Mouse (Mus musculus) neural tube, embryonic 12.5 days (tissue): Measurements from ENCODE around the gene Gpr65. TPM values are rescaled to one million over a fixed set of nuclear protein-coding genes. Genes with fewer than 3 reads are reported as not detected.
"Not testable (repeated sequence)": the region's sequence is repeated elsewhere in the genome, so short reads cannot be mapped to it uniquely, and the experiment has no call there.

Experiments
- ATAC-seq: fragments of 200-750 bp; cut with Nextera tagmentation; 2 replicates; pipeline ENCODE4 v1.8.0; 2017; ENCODE audit warnings: low read depth, mild to moderate bottlenecking, moderate TSS enrichment, moderate library complexity; ENCODE audit not compliant: low FRiP score
- H3K27ac ChIP-seq: fragments of 300-500 bp; sonication (generic); 2 replicates; pipeline ENCODE4 v1.5.1; 2016
- H3K27me3 ChIP-seq: fragments of 300-500 bp; sonication (generic); replicated peaks from 2 replicates; pipeline ENCODE4 v1.6.1; 2016; ENCODE audit warnings: mild to moderate bottlenecking
- H3K36me3 ChIP-seq: fragments of 300-500 bp; sonication (generic); 2 replicates; pipeline ENCODE4 v1.6.1; 2016; ENCODE audit warnings: mild to moderate bottlenecking
- H3K4me1 ChIP-seq: fragments of 300-500 bp; sonication (generic); 2 replicates; pipeline ENCODE4 v1.6.1; 2016
- H3K4me2 ChIP-seq: fragments of 300-500 bp; sonication (generic); replicated peaks from 2 replicates; pipeline ENCODE4 v1.6.1; 2016; ENCODE audit warnings: mild to moderate bottlenecking
- H3K4me3 ChIP-seq: fragments of 300-500 bp; sonication (generic); 2 replicates; pipeline ENCODE4 v1.5.1; 2016
- H3K9ac ChIP-seq: fragments of 300-500 bp; sonication (generic); 2 replicates; pipeline ENCODE4 v1.6.1; 2016; ENCODE audit warnings: mild to moderate bottlenecking
- H3K9me3 ChIP-seq: fragments of 300-500 bp; sonication (generic); 2 replicates; pipeline ENCODE4 v1.6.1; 2016; ENCODE audit warnings: mild to moderate bottlenecking
- WGBS: fragments of 180-500 bp; shearing (Covaris S2); methylation state at CpG from one replicate; pipeline ENCODE4 v1.1.7; 2016; 5-methylcytosine and 5-hydroxymethylcytosine counted together
- polyA plus RNA-seq: library from polyadenylated mRNA; unstranded; fragments of >200 nt; fragmentation: Nextera tagmentation; extraction: Ambion mirVana; gene quantifications from 2 replicates; pipeline ENCODE4 v1.2.1, GENCODE M21; 2016

Gpr65 gene
- 0.56 and 0.86 TPM in 2 replicates for polyA plus RNA-seq

DNA sequence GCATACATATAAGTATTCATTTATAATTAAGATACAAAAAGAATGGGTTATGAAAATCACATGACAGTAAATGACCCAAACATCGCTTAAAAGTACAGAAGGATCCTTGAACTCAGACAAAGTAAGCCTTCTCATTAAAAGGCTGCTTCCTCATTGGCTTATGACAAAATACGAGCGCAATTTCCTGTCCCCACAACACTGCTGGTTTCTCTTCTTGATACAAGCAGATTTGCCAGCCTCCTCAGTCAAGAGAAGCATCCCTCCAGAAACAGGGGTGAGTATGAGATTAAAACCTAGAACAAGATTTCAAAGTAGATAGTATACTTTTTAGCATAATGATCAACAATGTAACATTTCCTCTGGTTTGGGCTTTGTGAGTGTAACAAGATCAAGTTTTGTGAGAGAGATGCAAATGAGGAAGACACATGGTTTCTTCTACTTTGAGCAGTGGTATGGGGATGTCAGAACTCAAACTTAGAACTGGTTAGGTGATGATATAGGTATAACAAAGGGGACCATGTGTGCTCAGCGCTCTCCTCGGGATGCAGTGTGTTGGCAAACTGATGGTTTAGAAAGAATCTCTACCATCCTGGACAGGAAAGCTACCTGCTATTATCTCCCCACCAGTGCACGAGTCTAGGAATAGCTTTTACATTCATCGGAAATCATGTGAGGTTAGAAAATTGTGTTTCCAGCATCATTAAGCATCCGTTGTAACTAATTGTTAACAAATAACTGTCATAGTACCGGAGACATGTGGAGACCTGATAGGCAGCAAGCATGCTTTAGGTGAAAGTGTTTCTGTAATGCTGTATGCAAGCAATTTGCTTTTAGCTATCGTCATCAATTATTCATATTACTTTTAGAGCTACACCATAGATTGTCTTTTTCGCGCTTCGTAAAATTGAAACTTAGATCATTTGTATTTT lies at the start of gene Gpr65:
Gene Gpr65, plus strand, starts transcription at position 195 of the 929 bp plus-strand sequence.
- H3K9ac ChIP-seq: no peak within 1 kb of the TSS
- WGBS: 89% methylated on average over 13 of the region's 13 CpGs

DNA sequence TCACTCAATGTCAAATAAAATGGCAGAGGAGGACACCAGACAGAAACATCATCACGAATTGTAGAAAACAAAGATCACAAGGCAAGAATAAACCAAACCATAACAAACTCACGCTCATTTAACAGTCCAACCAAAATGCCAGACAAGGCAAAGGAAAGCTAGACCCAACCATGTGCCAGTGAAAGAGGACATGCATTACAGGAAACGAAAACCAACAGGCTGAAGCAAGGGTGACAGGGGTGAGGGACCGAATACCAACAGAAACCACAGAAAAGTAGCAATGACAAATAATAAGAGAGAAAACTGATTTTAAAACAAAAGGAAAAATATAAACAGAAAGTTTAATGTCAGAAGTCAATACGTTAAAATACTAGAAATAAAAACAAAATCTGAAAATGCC lies 45.1 kb upstream of the Gpr65 start:
- Histone ChIP-seq H3K27ac (no peak overlapping the region), H3K4me2 (no peak overlapping the region), H3K9ac (no peak overlapping the region), H3K36me3 (no peaks in the 10 kb centered on the region; the same call in 1 of the 2 replicates), H3K27me3 (no peaks in the 10 kb centered on the region), H3K9me3 (no peaks in the 10 kb centered on the region), H3K4me1 (no peaks in the 10 kb centered on the region), H3K4me3 (no peak overlapping the region)
- no peak for ATAC-seq
- 88% methylated on average over 5 of the region's 5 CpGs for WGBS

More for the DNA sequence above, at the start of gene Gpr65:
- Histone ChIP-seq H3K27me3 (no peaks in the 10 kb centered on the region), H3K36me3 (no peaks in the 10 kb centered on the region), H3K4me1 (no peaks in the 10 kb centered on the region), H3K9me3 (no peaks in the 10 kb centered on the region), H3K4me3 (no peak within 1 kb of the TSS), H3K27ac (no peak within 1 kb of the TSS), H3K4me2 (no peak within 1 kb of the TSS)
- no peak for ATAC-seq

DNA sequence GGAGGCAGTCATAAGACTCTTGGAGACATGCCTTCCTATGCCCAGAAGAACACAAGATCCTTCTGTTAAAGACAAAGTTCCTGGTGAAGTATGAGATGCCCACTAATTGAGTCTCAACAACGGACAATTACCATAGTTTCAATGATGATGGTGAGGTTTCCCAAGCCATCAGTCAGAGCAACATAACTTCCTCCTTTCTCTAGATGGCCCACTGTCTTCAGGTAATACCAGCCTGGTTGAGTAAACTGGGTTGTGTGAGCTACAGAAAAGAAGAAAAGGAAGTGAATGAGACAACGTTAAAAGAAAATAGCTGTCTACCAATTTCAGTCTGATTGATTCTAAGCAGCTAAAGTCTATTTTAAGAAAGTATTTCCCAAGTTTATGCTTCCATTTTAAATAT lies 41.4 kb upstream of the Gpr65 start:
- no peak overlapping the region for H3K4me3 ChIP-seq
- ATAC-seq: no peak
- WGBS: 97% methylated on average over 2 of the region's 2 CpGs

DNA sequence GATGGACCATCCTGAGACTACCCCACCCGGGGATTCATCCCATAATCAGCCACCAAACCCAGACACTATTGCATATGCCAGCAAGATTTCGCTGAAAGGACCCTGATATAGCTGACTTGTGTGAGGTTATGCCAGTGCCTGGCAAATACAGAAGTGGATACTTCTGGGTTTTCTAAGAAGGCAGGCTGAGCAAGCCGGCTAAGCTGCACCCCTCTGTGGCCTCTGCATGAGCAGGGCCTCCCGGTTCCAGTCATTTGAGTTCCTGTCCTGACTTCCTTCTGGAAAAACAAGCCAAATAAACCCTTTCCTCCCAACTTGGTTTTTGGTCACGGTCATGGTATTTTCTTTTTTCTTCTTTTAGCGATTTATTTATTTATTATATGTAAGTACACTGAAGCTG lies 30.0 kb upstream of the Gpr65 start:
- H3K27ac ChIP-seq, H3K9me3 ChIP-seq, ATAC-seq, H3K36me3 ChIP-seq, H3K4me2 ChIP-seq, H3K9ac ChIP-seq, H3K4me3 ChIP-seq, H3K4me1 ChIP-seq, H3K27me3 ChIP-seq: not testable (repeated sequence)
- 94% methylated on average over 6 of the region's 6 CpGs for WGBS

More for the DNA sequence above, 41.4 kb upstream of the Gpr65 start:
- Histone ChIP-seq H3K27ac (no peak overlapping the region), H3K4me1 (no peaks in the 10 kb centered on the region), H3K9ac (no peak overlapping the region), H3K9me3 (no peaks in the 10 kb centered on the region), H3K36me3 (no peaks in the 10 kb centered on the region; the same call in 1 of the 2 replicates), H3K4me2 (no peak overlapping the region), H3K27me3 (no peaks in the 10 kb centered on the region)

DNA sequence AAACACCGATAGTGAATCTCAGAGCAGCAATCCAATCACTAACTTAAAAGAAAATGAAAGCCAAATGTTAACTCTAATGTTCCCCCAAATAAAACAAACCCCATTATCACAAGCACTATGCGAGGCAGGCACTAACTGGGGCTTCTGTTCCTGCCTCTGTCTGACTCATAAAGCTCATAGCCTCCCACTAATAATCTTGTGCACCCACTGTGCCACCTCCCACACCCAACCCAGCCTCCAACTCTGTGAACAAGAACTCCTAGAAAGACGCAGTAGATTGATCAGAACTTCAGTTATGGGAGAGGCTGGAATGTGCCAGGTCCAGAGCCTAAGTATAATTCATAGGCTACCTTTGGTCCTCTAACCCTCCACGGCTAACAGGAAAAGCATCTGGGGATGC lies 24.3 kb upstream of the Gpr65 start:
- H3K36me3 ChIP-seq: no peaks in the 10 kb centered on the region
- H3K27me3 ChIP-seq: no peaks in the 10 kb centered on the region
- ATAC-seq: no peak
- no peak overlapping the region for H3K27ac ChIP-seq
- H3K4me2 ChIP-seq: no peak overlapping the region
- H3K9ac ChIP-seq: no peak overlapping the region
- WGBS: 90% methylated on average over 4 of the region's 4 CpGs
- no peaks in the 10 kb centered on the region for H3K9me3 ChIP-seq
- H3K4me1 ChIP-seq: no peaks in the 10 kb centered on the region
- H3K4me3 ChIP-seq: no peak overlapping the region

DNA sequence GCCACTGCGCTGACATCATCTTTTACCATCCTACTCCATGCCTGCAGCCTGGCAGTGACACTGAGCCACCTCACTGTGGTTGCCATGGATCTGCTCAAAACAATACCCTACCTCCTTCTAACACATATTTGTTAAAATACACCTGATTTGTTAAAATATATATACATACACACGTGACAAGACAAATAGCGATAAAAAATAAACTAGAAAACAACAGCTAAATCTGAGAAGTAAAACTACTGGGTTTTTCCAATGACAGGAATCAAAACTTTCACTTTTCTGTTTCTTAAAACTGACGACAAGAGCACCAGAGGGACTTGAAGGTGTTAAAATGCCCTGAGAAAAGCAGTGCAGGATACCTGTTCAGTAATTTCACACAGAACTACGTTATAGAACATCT lies 23.6 kb upstream of the Gpr65 start:
- Histone ChIP-seq H3K27ac (no peak overlapping the region), H3K27me3 (no peaks in the 10 kb centered on the region), H3K9ac (no peak overlapping the region), H3K9me3 (no peaks in the 10 kb centered on the region), H3K4me3 (no peak overlapping the region), H3K36me3 (no peaks in the 10 kb centered on the region), H3K4me1 (no peaks in the 10 kb centered on the region), H3K4me2 (no peak overlapping the region)
- no peak for ATAC-seq
- 91% methylated on average over 5 of the region's 5 CpGs for WGBS

DNA sequence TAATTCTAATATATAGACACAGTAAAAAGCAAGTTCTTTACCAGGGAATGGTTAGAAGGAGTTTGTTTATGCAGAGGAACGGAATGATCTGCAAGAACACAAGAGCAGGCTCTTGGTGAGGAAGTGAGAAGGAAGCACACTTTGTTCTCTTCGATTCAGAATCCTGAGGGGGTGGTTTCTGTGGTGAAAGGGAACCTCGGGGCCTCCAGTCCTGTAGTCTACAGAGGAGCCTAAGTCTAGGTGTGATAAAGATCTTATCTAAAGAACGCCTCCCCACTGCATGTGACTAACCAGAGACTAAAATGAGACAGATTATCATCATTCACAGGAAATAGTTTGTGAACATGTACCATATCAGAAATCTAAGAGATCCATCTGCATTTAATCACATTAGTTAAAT lies 21.6 kb upstream of the Gpr65 start:
- H3K9ac ChIP-seq: no peak overlapping the region
- no peak overlapping the region for H3K4me3 ChIP-seq
- H3K9me3 ChIP-seq: no peaks in the 10 kb centered on the region
- no peak overlapping the region for H3K4me2 ChIP-seq
- H3K27ac ChIP-seq: no peak overlapping the region
- WGBS: 87% methylated on average over 4 of the region's 4 CpGs
- ATAC-seq: no peak
- no peaks in the 10 kb centered on the region for H3K36me3 ChIP-seq
- no peaks in the 10 kb centered on the region for H3K4me1 ChIP-seq
- H3K27me3 ChIP-seq: no peaks in the 10 kb centered on the region

DNA sequence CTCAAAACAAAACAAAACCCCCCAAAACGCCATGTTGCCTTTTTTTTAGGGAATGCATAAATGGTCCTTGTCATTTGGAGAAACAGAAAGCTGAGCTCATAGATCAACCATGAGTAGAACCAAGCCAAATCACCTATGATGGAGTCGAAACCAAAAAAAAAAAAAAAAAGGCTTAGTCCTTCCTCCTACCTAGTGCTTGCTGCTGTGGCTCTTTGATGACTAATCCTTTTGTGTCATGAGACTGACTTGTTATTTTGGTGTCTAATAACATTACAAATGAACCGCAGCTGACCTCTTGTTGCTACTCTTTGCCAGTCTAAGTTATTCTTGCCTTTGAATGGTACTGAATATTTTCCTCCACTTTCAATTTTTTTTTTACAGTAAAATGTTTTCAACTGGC lies 18.8 kb upstream of the Gpr65 start:
- H3K9ac ChIP-seq: no peak overlapping the region
- 84% methylated on average over 3 of the region's 3 CpGs for WGBS
- H3K4me3 ChIP-seq: no peak overlapping the region
- ATAC-seq: no peak
- peaks cover 4% of the 10 kb centered on the region; the same call in 1 of the 2 replicates for H3K36me3 ChIP-seq
- no peaks in the 10 kb centered on the region for H3K4me1 ChIP-seq
- H3K9me3 ChIP-seq: no peaks in the 10 kb centered on the region
- H3K27me3 ChIP-seq: no peaks in the 10 kb centered on the region
- no peak overlapping the region for H3K4me2 ChIP-seq
- no peak overlapping the region for H3K27ac ChIP-seq

DNA sequence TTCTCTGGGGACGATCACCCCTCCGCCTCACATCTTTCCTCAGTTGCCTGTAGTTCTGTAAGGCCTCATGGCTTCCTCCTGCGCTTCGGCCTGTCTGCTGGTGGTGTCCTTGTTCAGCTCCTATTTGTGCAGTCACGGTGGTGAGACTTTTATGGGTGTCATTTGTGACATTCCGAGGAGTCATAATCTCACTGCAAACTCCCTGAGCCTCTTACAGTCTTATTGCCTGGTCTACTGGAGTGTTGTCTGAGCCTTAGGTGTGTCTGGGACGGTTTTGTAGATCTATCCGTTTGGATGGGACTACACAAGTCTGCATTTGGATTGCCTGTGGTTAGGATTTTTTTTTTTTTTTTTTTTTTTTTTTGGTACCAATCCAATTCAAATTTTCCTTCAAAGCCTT lies 18.1 kb upstream of the Gpr65 start:
- H3K4me3 ChIP-seq: no peak overlapping the region
- peaks cover 4% of the 10 kb centered on the region; the same call in 1 of the 2 replicates for H3K36me3 ChIP-seq
- no peak overlapping the region for H3K4me2 ChIP-seq
- no peaks in the 10 kb centered on the region for H3K27me3 ChIP-seq
- 54% methylated on average over 8 of the region's 8 CpGs for WGBS
- no peak overlapping the region for H3K27ac ChIP-seq
- H3K9me3 ChIP-seq: no peaks in the 10 kb centered on the region
- no peaks in the 10 kb centered on the region for H3K4me1 ChIP-seq
- H3K9ac ChIP-seq: no peak overlapping the region
- ATAC-seq: no peak

DNA sequence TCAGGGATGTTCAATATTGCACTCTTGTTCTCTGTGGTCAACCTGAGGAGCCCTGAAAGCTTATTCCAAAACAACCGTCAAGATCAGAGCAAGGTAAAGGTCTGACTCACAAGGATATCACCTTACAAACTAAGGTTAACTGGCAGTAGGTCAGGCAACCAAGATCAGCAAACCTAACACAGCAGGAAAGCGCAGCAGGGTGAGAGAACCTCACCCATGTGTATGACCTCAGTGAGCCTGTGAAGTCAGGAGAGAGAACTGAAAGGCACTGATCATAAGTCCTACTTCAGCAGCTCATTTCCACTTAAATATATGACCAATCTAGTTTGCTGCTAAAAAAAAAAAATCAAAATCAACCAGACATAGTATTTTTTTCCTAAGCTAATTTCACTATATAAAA lies 16.0 kb upstream of the Gpr65 start:
- Histone ChIP-seq H3K4me2 (no peak overlapping the region), H3K36me3 (peaks cover 4% of the 10 kb centered on the region; the same call in 1 of the 2 replicates), H3K4me1 (no peaks in the 10 kb centered on the region), H3K9ac (no peak overlapping the region), H3K27ac (no peak overlapping the region), H3K27me3 (no peaks in the 10 kb centered on the region), H3K4me3 (no peak overlapping the region), H3K9me3 (no peaks in the 10 kb centered on the region)
- 83% methylated on average over 2 of the region's 2 CpGs for WGBS
- no peak for ATAC-seq

DNA sequence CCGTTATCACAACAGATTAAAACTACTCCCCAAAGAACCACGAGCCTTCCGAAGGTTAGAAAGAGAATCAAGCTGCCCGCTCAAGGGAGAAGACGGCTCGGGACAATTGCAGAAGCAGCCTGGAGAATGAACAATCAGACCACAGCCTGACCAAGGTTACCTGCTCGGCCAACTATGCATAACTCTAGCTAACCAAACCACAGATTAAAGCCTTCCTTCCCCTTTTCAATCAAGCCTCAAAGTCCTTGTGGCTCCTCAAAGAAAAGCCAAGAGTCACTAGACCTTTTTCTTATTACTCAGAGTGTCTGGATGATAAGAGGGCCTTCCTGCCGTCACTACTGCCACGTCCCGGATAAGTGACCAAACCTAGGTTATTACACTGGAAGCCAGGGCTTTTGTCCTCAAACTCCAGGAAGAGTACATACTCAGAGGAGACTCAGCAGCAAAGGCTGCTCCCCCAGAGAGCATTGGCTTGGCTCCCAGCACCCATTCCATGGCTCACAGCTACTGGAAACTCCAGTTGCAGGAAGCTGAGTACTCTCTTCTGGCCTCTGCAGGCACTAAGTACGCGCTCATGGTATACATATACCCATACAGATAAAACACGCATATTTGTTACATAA lies 13.0 kb upstream of the Gpr65 start:
- Histone ChIP-seq H3K27ac (no peak overlapping the region), H3K4me2 (no peak overlapping the region), H3K4me3 (no peak overlapping the region), H3K9ac (no peak overlapping the region), H3K27me3 (no peaks in the 10 kb centered on the region), H3K4me1 (no peaks in the 10 kb centered on the region), H3K9me3 (no peaks in the 10 kb centered on the region), H3K36me3 (peaks cover 4% of the 10 kb centered on the region; the same call in 1 of the 2 replicates)
- ATAC-seq: no peak
- 92% methylated on average over 13 of the region's 13 CpGs for WGBS

DNA sequence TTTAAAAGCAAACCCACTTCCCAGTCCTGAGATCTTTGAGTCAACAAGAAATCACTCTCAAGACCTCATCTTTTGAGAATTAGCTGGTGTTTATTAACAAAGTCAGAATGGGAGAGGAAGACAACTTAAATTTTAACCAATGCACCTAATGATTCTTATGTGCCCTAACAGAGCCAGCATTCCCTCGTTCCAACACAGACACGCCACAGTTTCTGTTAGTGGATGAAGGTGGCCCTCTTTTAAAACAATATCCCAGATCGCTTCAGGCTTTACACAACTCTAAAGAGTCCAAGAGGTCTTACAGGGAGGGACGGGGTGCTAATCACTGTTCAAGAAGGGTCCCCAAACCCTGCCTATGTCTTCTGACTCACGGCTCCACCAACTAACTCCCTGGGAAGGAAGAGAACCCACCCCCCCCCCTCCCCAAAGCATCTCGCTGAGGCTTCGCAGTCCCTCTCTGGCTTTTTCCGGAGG lies 10.0 kb upstream of the Gpr65 start:
- Histone ChIP-seq H3K4me3 (peak overlapping the region; percentile 69), H3K27ac (peak overlapping the region; percentile 90), H3K4me1 (no peaks in the 10 kb centered on the region), H3K27me3 (no peaks in the 10 kb centered on the region), H3K4me2 (peak overlapping the region; percentile 70), H3K9me3 (no peaks in the 10 kb centered on the region), H3K9ac (peak overlapping the region; percentile 83), H3K36me3 (peaks cover 3% of the 10 kb centered on the region; the same call in 1 of the 2 replicates)
- WGBS: 1% methylated on average over 8 of the region's 8 CpGs
- no peak for ATAC-seq
